Mouse (Mus musculus) testis, adult 2 months (tissue): ENCODE measurements around the gene Zfyve26.

ENCODE experiments used
- CTCF ChIP-seq: fragments of 200-500 bp; IDR thresholded peaks from 2 replicates; pipeline ENCODE4 v1.5.1; 2012; ENCODE audit warnings: low read depth, mild to moderate bottlenecking, inconsistent platforms, low read length, moderate library complexity; ENCODE audit not compliant: control insufficient read depth, insufficient read depth, insufficient replicate concordance
- POLR2A ChIP-seq: fragments of 200-500 bp; IDR thresholded peaks from 2 replicates; pipeline ENCODE4 v1.6.1; 2012; ENCODE audit warnings: low read depth, mild to moderate bottlenecking, inconsistent platforms, low read length, moderate library complexity; ENCODE audit not compliant: control insufficient read depth

DNA sequence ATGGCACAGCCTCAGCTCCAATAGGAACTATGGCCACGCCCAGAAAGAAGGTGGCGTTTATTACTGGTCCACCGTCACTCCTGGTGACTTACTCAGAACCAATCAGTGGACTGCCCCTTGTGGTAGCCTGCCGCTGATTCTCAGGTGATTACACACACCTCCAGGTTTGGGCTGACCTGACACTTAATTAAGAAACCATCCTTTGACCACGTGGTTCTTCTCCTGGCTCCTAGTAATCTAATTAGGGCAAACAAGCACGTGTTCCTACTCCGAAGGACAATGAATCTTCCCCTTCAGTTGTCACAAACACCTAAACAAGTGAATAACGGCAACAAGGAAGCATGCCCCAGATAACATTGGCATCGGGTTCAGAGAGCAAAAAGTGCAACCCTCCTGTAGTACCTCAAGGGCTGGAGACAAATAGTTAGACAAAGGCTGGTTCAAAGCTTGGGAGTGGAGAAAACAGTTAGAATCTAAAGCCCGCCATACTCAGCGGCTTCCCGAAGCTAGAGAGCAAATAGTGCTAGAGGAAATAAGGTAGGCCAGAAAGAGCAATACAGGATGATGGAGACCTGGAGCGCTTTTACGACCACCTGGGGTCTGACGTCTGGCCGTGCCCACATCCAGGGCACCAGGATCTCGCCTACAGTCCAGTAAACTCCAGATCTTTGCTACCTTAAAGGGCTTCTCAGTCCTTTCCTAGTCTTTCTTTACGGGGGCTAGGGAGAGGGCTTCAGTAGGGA, 105.0 kb downstream of the Zfyve26 start:
- TF ChIP-seq CTCF (no peak), POLR2A (peak; percentile 61; the same call in 1 of the 2 replicates)
